Mouse (Mus musculus) lung, adult 18-20 months (tissue): ENCODE results near the gene Ercc2.
A peak's percentile ranks its signal among the peaks of the same experiment; 100 is the strongest.

Source experiments
- DNase-seq, 2 experiments: peaks; one replicate each; pipeline ENCODE4 v3.0.0; 2022; ENCODE audit warnings: mixed read lengths in 2 of 2

The Ercc2 gene

DNA sequence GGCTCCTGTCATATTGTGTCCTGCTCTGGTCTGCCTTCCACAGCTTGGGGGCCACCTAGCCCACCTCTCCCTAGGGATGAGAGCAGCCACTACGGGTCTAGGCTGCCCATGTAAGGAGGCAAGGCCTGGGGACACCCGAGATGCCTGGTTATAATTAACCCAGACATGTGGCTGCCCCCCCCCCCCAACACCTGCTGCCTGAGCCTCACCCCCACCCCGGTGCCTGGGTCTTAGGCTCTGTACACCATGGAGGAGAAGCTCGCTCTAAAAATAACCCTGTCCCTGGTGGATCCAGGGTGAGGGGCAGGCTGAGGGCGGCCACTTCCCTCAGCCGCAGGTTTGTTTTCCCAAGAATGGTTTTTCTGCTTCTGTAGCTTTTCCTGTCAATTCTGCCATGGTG, 27.9 kb downstream of the Ercc2 start:
- DNase-seq, result no peak

- DNase-seq, result no peak
These were observed 29.0 kb downstream of the Ercc2 start for GRCm38 (mm10) chr7:19410766-19411344.

- DNase-seq, result no peak
These were observed 30.0 kb downstream of the Ercc2 start for GRCm38 (mm10) chr7:19411783-19412182.

DNA sequence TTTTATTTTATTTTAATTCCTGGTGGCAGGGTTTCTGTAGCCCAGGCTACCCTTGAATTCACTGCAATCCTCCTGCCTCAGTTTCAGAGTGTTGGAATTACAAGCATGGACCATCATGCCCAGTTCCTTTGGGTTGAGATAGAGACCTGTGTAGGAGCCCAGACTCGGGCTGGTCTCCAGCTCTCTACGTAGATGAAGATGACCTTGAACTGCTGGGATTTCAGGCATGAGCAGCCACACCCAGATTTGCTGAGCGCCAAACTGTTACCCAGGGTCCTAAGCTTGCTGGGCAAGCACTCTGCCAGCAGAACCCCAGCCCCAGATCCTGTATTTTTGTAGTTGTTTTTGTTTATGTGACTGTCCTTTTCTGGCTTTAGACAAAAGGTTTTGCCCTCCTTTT, 31.7 kb downstream of the Ercc2 start:
- no peak for DNase-seq

DNA sequence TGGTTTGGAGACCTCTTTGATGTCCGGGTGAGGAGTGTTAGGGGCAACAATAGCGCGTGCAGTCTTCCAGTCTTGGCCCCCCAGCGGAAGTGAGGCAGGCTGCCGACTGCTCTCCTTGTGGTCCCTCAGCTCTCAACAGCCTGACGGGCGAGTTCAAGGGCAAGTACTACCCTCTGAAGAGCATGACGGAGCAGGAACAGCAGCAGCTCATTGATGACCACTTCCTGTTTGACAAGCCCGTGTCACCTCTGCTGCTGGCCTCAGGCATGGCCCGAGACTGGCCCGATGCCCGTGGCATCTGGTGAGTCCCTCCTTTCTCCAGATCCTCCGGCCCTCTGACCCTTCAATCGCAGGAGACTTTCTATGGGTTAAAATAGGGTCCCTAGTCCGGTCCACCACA, 34.8 kb downstream of the Ercc2 start:
- DNase-seq, result no peak

DNA sequence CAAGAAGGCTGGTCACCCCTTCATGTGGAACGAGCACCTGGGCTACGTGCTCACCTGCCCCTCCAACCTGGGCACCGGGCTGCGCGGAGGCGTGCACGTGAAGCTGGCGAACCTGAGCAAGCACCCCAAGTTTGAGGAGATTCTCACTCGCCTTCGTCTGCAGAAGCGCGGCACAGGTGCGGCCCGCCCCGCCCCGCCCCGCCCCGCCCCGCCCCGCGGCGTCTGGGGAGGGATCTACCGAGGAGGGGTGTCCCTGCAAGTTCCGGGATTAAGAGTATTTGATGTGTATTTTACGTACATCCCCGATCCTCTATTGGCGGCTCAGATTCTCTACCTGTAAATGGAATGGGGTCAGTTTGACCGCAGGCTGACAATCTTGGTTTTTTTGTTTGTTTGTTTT, 38.3 kb downstream of the Ercc2 start:
- no peak for DNase-seq

DNA sequence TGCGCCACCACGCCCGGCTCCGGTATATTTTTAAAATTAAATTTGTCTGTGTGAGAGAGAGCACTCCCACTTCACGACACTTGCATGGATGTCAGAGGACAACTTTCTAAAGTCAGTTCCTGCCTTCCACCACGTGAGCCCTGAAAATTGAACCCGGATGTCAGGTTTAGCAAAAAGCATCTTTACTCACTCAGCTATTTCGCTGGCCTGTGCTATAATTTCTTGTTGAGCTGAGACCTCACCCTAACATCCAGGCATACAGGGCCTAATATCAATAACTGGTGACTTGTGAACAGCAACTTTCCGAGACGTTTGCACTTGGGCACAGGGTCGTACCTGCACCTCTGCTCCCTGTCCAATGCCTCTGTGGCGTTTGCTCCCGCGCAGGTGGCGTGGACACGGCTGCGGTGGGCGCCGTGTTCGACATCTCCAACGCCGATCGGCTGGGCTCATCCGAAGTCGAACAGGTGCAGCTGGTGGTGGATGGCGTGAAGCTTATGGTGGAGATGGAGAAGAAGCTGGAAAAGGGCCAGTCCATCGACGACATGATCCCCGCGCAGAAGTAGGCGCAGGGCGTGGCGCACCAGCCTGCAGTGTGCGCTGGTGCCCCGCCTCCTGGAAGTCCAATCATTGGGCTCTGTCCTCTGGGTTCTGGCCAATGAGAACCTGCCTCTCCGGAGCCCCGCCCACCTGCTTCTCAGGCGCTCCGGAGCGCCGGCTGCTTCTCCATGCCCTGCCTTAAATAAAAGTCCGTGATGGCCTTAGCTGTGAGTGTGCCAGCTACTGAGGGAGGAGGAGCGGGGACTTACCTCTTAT, 39.2 kb downstream of the Ercc2 start:
- DNase-seq, result peak; percentile 92 to 96

DNA sequence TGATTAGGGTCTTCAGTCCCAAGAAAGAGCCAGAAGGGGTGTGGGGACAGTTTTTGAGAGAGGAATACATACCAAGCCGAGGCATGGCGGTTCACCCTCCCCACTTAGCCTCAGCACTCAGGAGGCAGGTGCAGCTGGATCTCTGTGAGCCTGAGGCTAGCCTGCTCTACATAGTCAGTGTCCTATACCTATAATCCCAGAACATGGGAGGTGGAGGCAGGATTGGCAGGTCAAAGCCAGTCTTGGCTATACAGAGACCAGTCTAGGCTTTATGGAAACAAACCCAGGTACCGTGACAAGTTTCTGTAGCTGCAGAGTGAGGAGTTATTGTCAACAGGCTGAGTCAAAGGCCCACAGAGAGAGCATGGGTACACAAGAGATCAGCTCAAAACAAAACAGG, 41.3 kb downstream of the Ercc2 start:
- DNase-seq, result no peak

DNA sequence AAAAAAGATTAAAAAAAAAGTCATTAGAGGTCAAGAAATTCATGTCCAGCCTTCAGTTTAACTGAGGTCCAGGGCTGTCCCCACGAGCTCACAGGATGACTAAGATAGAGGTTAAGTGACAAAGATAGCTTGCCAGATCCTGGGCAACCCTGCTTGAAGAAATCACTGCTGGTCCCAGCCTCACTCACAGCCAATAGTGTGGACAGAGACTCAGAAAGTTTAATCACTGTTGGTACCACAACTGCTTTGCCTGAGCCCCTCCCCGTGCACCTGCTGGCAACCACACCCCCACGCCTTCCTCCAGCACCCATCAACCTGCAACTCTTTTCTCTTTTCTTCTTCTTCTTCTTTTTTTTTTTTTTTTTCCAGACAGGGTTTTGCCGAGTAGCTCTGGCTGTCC, 42.2 kb downstream of the Ercc2 start:
- no peak for DNase-seq

DNA sequence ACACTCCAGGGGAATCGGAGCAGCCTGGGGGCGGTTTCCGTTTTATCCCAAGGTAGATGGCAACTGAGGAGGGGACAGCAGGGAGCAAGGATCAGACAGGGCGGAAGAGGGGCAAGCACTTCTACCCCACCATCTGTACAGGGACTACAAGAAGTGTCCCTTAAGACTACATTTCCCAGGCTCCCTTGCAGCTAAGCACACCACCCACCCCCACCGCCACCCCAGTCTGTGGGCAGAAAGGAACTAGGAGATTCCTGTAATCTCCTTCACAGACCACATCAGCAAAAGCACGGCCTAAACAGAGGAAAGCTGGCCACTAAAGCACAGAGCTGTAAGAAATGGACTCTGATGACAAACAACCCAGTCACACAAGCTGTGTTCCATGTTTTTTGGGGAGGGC, 44.5 kb downstream of the Ercc2 start:
- no peak for DNase-seq

GRCm38 (mm10) chr7:19426888-19427287, 45.1 kb downstream of the Ercc2 start:
- DNase-seq, result no peak

DNA sequence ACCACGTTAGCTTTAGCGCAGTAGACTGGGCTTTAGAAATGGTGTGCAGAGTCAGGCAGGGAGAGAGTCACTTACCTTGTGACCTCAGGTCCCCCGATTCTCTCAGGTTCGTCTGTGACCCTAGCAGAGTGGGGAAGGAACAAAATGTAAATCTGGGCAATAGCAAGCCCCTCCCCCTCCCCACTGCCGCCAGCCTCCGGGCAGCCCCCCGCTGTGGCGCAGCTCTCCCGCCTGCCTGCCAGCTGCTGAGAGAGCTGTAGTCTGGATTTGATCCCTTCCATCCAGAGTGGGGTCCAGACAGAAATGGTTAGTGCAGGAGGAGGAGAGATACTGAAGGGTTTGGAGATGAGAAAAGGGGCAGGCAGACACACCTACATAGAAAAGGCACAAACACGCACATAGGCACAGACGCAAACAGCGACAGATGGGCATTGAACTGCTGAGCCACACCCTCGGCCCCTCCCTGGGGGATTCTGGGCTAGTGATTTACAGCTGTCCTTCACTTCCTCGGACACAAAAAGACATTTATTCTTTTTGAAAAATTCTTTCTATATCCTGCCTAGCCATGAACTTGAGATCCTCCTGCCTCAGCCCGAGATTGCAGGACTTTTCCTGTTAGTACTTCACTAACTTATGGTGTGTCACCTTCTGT, 46.3 kb downstream of the Ercc2 start:
- no peak for DNase-seq

DNA sequence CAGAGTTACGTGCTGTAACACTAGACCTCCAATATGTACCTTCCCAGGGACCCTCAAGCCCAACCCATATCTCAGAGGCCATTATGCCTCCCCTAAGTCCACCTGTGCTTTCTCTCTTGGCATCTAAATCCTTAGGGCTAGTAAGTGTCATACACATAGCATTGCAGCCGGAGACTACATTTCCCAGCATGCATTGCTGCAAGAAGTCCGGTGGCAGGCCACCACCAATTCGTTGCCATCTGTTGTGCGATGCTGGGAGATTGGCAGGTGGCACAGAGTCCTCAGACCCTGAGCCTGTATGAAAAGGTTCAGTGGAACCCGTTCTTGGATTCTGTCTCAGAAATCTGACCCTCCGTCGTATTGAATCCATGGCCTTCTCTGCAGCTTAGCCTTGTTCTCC, 47.9 kb downstream of the Ercc2 start:
- DNase-seq, result no peak

DNA sequence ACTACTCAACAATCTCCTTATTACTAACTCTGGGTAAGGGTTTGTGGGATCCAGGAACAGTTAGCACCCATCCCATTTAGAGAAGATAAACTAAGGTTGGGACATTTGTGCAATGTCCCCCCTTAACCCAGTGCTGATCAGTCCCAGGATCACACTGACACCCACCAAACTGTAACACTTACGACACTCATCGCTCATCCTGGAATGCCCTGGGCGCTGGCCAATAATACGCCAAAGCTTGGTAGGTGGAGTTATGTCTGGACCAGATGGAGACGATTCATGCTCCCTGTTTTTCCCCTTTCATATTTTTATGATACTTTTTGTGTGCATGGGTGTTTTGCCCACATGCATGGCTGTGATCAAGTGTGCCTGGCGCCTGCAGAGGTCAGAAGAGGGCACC, 48.6 kb downstream of the Ercc2 start:
- DNase-seq, result no peak

GRCm38 (mm10) chr7:19432475-19432874, 50.7 kb downstream of the Ercc2 start:
- DNase-seq, result no peak

DNA sequence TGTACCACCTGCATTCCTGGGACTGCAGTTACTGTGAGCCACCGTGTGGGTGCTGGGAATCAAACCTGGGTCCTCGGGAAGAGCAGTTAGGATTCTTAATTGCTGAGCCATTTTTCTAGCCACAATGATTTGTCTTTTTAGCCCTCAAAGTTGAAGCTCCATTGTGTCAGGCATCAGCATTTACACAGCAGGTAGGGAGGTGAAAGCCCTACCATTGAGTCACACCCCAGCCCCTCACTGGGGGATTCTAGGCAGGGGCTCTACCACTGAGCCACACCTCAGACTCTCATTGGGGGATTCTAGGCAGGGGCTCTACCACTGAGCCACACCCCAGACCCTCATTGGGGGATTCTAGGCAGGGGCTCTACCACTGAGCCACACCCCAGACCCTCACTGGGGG, 54.5 kb downstream of the Ercc2 start:
- DNase-seq, result no peak

- DNase-seq, result no peak
These were observed 55.2 kb downstream of the Ercc2 start for GRCm38 (mm10) chr7:19437048-19437447.

DNA sequence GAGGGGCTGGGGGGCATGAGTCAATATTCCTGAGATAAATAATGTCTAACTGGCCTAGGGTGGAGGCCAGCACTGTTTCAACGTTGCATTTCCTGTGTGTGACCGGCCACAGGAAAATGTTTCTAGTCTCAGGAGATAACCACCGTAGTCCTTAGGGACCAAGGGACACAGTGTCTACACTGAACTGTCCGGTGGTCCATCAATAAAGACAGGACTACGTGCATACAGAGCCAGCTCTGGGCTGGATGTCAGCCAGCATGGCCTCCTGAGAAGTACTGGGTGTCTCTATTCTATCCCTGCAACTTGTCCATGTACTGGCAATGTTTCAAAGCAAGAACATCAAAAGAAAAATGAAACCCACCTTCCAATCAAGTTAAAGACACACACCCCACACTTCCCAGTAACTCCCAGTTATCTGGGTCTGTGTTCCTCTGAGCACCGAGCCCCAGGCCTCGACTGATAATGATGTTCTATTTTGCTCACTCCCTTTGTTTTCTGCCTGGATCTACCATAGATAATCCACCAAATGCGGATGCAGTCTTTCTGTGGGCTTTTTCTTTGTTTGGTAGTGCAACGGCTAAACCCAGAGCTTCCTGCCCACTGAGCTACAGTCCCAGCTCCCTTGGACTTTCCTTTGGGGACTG, 59.8 kb downstream of the Ercc2 start:
- DNase-seq, result peak; percentile 52 to 73

DNA sequence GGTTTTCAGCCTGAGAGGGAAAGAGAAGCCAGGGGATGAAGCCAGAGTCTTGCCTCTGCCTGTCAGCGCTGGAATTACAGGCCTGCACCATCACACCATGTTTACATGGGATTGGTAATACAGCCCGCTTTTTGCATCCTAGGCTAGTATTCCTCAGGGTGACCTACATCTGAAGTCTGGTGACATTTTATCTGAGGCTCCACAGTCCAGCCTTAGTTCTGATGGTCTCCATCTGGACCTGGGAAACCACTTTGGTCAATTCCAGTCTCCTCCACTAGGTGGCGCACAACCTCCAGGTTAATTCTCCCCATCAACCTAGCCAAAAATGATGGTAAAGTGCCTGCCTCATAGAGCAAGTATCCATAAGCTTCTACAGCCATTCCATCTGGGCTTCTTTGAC, 61.5 kb downstream of the Ercc2 start:
- DNase-seq, result peak; percentile 71 to 79

- DNase-seq, result no peak
These were observed 63.0 kb downstream of the Ercc2 start for GRCm38 (mm10) chr7:19444801-19445200.
